Mouse (Mus musculus) kidney, adult 2 months (tissue): Measurements from ENCODE around the gene Gbx2.

Source experiments
- CTCF ChIP-seq: fragments of 200-500 bp; conservative IDR thresholded peaks from 2 replicates; pipeline ENCODE4 v1.5.1; 2011; ENCODE audit warnings: low read depth, mild to moderate bottlenecking, control low read depth, low read length, moderate library complexity, mixed read lengths; ENCODE audit not compliant: insufficient read depth, insufficient read length
- POLR2A ChIP-seq: fragments of 200-500 bp; IDR thresholded peaks from one replicate; pipeline ENCODE4 v1.6.1; 2011; ENCODE audit warnings: low read depth, low read length, control low read depth

DNA sequence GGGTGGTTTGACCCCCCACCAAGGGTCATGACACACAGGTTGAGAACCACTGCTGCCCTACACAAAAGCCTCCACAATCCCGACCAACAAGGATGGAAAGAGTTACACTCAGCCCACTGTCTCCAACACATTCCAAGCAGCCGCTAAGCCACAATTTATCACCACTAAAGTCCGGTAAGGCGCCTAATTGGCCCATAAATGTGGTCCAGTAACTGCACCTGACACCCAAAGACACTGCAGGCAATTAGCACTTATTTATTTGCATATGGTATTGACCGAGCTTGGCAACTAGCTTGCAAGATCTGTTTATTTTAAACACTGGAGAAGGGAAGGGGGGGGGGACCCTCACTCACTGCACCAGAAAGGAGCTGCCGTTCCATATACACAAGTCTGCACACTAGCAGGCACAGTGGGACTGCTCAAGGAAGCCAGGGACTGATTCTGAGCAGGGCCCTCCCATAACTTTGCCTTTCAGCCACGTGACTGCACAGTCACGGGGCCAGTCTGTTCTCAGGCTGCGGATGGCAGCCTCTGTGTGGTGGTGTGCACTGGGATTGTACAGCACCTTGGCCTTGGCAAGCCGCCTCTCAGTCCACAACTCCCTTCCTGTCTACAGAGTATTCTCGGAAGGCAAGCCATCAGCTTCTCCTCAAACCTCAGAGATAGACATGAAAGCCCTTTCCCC, 31.1 kb downstream of the Gbx2 start:
- TF ChIP-seq POLR2A (no peak), CTCF (no peak)
